Mouse (Mus musculus) gastrocnemius, adult 8-10 months (tissue): ENCODE data around the gene Cyb5b. TPM values are rescaled to one million over a fixed set of nuclear protein-coding genes. Genes with fewer than 3 reads are reported as not detected.
"Not testable (repeated sequence)": the region's sequence is repeated elsewhere in the genome, so short reads cannot be mapped to it uniquely, and the experiment has no call there.

ENCODE experiments used
- DNase-seq, 2 experiments: peaks; one replicate each; pipeline ENCODE4 v3.0.0; 2022; ENCODE audit warnings: low spot score in 2 of 2
- total RNA-seq, 4 experiments: library from RNA; stranded (reverse); gene quantifications; 2 replicates each; pipeline ENCODE4 v1.2.4; 2022

The Cyb5b gene
- total RNA-seq, 4 experiments from 2014 or later: 28.2 to 39.7 (median 34.2) TPM

- DNase-seq: no peak
Measured at GRCm38 (mm10) chr8:107165745-107166144, 15.3 kb downstream of the Cyb5b start.

GRCm38 (mm10) chr8:107167848-107168247 lies 17.4 kb downstream of the Cyb5b start:
- DNase-seq: peak; percentile 12 to 21

GRCm38 (mm10) chr8:107172152-107172551 lies 21.7 kb downstream of the Cyb5b start:
- no peak for DNase-seq

GRCm38 (mm10) chr8:107172969-107173645 lies 22.7 kb downstream of the Cyb5b start:
- no peak for DNase-seq

GRCm38 (mm10) chr8:107181122-107181521 lies 30.7 kb downstream of the Cyb5b start:
- no peak for DNase-seq

GRCm38 (mm10) chr8:107184996-107185395 lies 34.6 kb downstream of the Cyb5b start:
- no peak for DNase-seq

- peak in 1 of 2 experiments; percentile 17 for DNase-seq
Measured at GRCm38 (mm10) chr8:107186659-107187390, 36.4 kb downstream of the Cyb5b start.

- DNase-seq: no peak
Measured at GRCm38 (mm10) chr8:107187631-107188030, 37.2 kb downstream of the Cyb5b start.

- no peak for DNase-seq
Measured at GRCm38 (mm10) chr8:107192631-107193030, 42.2 kb downstream of the Cyb5b start.

- no peak for DNase-seq
Measured at GRCm38 (mm10) chr8:107193331-107193730, 42.9 kb downstream of the Cyb5b start.

GRCm38 (mm10) chr8:107194786-107195451 lies 44.5 kb downstream of the Cyb5b start:
- no peak for DNase-seq

GRCm38 (mm10) chr8:107197901-107198826 lies 47.7 kb downstream of the Cyb5b start:
- no peak for DNase-seq

- DNase-seq: peak in 1 of 2 experiments; percentile 26
Measured at GRCm38 (mm10) chr8:107205164-107205563, 54.7 kb downstream of the Cyb5b start.

- peak; percentile 78 to 87 for DNase-seq
Measured at GRCm38 (mm10) chr8:107205701-107206561, 55.5 kb downstream of the Cyb5b start.

GRCm38 (mm10) chr8:107206782-107207525 lies 56.5 kb downstream of the Cyb5b start:
- no peak for DNase-seq

- DNase-seq: no peak
Measured at GRCm38 (mm10) chr8:107209185-107209584, 58.7 kb downstream of the Cyb5b start.

- no peak for DNase-seq
Measured at GRCm38 (mm10) chr8:107212006-107212405, 61.6 kb downstream of the Cyb5b start.

- DNase-seq: not testable (repeated sequence)
Measured at GRCm38 (mm10) chr8:107217230-107217629, 66.8 kb downstream of the Cyb5b start.

GRCm38 (mm10) chr8:107218091-107218490 lies 67.7 kb downstream of the Cyb5b start:
- DNase-seq: no peak
